Mouse (Mus musculus) MEL (cell line): ENCODE results near the gene Plekhh3. TPM values are rescaled to one million over a fixed set of nuclear protein-coding genes. Genes with fewer than 3 reads are reported as not detected.

Source experiments
- DNase-seq: peaks from one replicate; pipeline ENCODE4 v3.0.0; 2011; ENCODE audit warnings: low read depth, low spot score
- H3K27ac ChIP-seq: 2 replicates; pipeline ENCODE4 v1.5.1; 2012; ENCODE audit warnings: low read depth, mild to moderate bottlenecking, control low read depth, low read length, moderate library complexity; ENCODE audit not compliant: control insufficient read depth
- H3K27me3 ChIP-seq, 2 experiments: fragments of 150-350 bp in 1 of 2; sonication (generic) in 1 of 2; 2 replicates each; pipeline ENCODE4 v1.6.1; 2012; ENCODE audit warnings: low read length in 2 of 2, mild to moderate bottlenecking in 2 of 2, improper control_type of control experiment in 1 of 2, moderate library complexity in 1 of 2; ENCODE audit not compliant: insufficient read depth in 2 of 2, control insufficient read depth in 1 of 2
- H3K36me3 ChIP-seq, 2 experiments: 2 replicates each; pipeline ENCODE4 v1.6.1; 2012 to 2014; ENCODE audit warnings: low read length in 2 of 2, improper control_type of control experiment in 1 of 2, inconsistent platforms in 1 of 2, mild to moderate bottlenecking in 1 of 2; ENCODE audit not compliant: insufficient read depth in 2 of 2, control insufficient read depth in 1 of 2
- H3K4me1 ChIP-seq, 2 experiments: fragments of 150-350 bp in 1 of 2; sonication (generic) in 1 of 2; 2 replicates each; pipeline ENCODE4 v1.6.1; 2012; ENCODE audit warnings: low read length in 2 of 2, improper control_type of control experiment in 1 of 2, mild to moderate bottlenecking in 1 of 2; ENCODE audit not compliant: insufficient read depth in 2 of 2, control insufficient read depth in 1 of 2
- H3K4me3 ChIP-seq, 2 experiments: fragments of 150-350 bp in 1 of 2; sonication (generic) in 1 of 2; 2 replicates each; pipeline ENCODE4 v1.5.1; 2012; ENCODE audit warnings: low read depth in 2 of 2, low read length in 2 of 2, mild to moderate bottlenecking in 2 of 2, moderate library complexity in 2 of 2, control low read depth in 1 of 2, improper control_type of control experiment in 1 of 2; ENCODE audit not compliant: control insufficient read depth in 1 of 2, insufficient read depth in 1 of 2
- H3K79me2 ChIP-seq: 2 replicates; pipeline ENCODE4 v1.6.1; 2012; ENCODE audit warnings: mild to moderate bottlenecking, low read length, moderate library complexity; ENCODE audit not compliant: control insufficient read depth, poor library complexity, insufficient read depth
- H3K9ac ChIP-seq: 2 replicates; pipeline ENCODE4 v1.6.1; 2012; ENCODE audit warnings: low read depth, mild to moderate bottlenecking, control low read depth, low read length, moderate library complexity; ENCODE audit not compliant: control insufficient read depth, poor library complexity, severe bottlenecking
- H3K9me3 ChIP-seq: fragments of 150-350 bp; sonication (generic); replicated peaks from 2 replicates; pipeline ENCODE4 v1.6.1; 2012; ENCODE audit warnings: mild to moderate bottlenecking, low read length, improper control_type of control experiment, moderate library complexity; ENCODE audit not compliant: insufficient read depth
- BHLHE40 ChIP-seq: IDR thresholded peaks from 2 replicates; pipeline ENCODE4 v1.6.1; 2012; ENCODE audit warnings: low read depth, mild to moderate bottlenecking, inconsistent platforms, low read length, improper control_type of control experiment, borderline replicate concordance
- CHD1 ChIP-seq: IDR thresholded peaks from 2 replicates; pipeline ENCODE4 v1.6.1; 2012; ENCODE audit warnings: low read depth, mild to moderate bottlenecking, inconsistent platforms, low read length, improper control_type of control experiment
- CTCF ChIP-seq, 3 experiments: IDR thresholded peaks in 2 of 3; conservative IDR thresholded peaks in 1 of 3; 2 replicates each; pipeline ENCODE4 v1.5.1; 2011 to 2012; ENCODE audit warnings: low read length in 3 of 3, low read depth in 2 of 3, mild to moderate bottlenecking in 2 of 3, improper control_type of control experiment in 1 of 3, inconsistent platforms in 1 of 3, mixed read lengths in 1 of 3, moderate library complexity in 1 of 3; ENCODE audit not compliant: control insufficient read depth in 1 of 3, insufficient read depth in 1 of 3, poor library complexity in 1 of 3, severe bottlenecking in 1 of 3
- E2F4 ChIP-seq: IDR thresholded peaks from 2 replicates; pipeline ENCODE4 v1.6.1; 2011; ENCODE audit warnings: low read depth, low read length, improper control_type of control experiment, borderline replicate concordance
- EP300 ChIP-seq, 2 experiments: IDR thresholded peaks; 2 replicates each; pipeline ENCODE4 v1.6.1; 2011; ENCODE audit warnings: improper control_type of control experiment in 2 of 2, low read length in 2 of 2, low read depth in 1 of 2, mild to moderate bottlenecking in 1 of 2
- ETS1 ChIP-seq: IDR thresholded peaks from 2 replicates; pipeline ENCODE4 v1.6.1; 2012; ENCODE audit warnings: low read depth, mild to moderate bottlenecking, inconsistent platforms, low read length, improper control_type of control experiment, moderate library complexity
- GATA1 ChIP-seq: IDR thresholded peaks from 2 replicates; pipeline ENCODE4 v1.6.1; 2011; ENCODE audit warnings: low read depth, low read length, improper control_type of control experiment
- MAFK ChIP-seq: IDR thresholded peaks from 2 replicates; pipeline ENCODE4 v1.6.1; 2011; ENCODE audit warnings: low read depth, mild to moderate bottlenecking, low read length, improper control_type of control experiment, borderline replicate concordance
- MEF2A ChIP-seq: IDR thresholded peaks from 2 replicates; pipeline ENCODE4 v1.6.1; 2014; ENCODE audit warnings: low read depth, mild to moderate bottlenecking, inconsistent platforms, low read length, improper control_type of control experiment; ENCODE audit not compliant: poor library complexity, insufficient replicate concordance, severe bottlenecking; ENCODE audit errors: extremely low read depth
- MYC ChIP-seq: IDR thresholded peaks from 2 replicates; pipeline ENCODE4 v1.6.1; 2011; ENCODE audit warnings: low read depth, mild to moderate bottlenecking, low read length, improper control_type of control experiment, moderate library complexity
- POLR2AphosphoS2 ChIP-seq: IDR thresholded peaks from 2 replicates; pipeline ENCODE4 v1.6.1; 2011; ENCODE audit warnings: low read length, improper control_type of control experiment
- RAD21 ChIP-seq: IDR thresholded peaks from 2 replicates; pipeline ENCODE4 v1.6.1; 2011; ENCODE audit warnings: mild to moderate bottlenecking, low read depth, low read length, improper control_type of control experiment
- RCOR1 ChIP-seq: IDR thresholded peaks from 2 replicates; pipeline ENCODE4 v1.6.1; 2012; ENCODE audit warnings: low read depth, mild to moderate bottlenecking, inconsistent platforms, low read length, improper control_type of control experiment
- SIN3A ChIP-seq: IDR thresholded peaks from 2 replicates; pipeline ENCODE4 v1.6.1; 2012; ENCODE audit warnings: low read length, improper control_type of control experiment, inconsistent platforms
- SMC3 ChIP-seq: IDR thresholded peaks from 2 replicates; pipeline ENCODE4 v1.6.1; 2011; ENCODE audit warnings: low read depth, low read length, improper control_type of control experiment
- TAL1 ChIP-seq: IDR thresholded peaks from 2 replicates; pipeline ENCODE4 v1.6.1; 2012; ENCODE audit warnings: mild to moderate bottlenecking, inconsistent platforms, low read length, moderate library complexity, mixed read lengths
- TCF12 ChIP-seq: IDR thresholded peaks from 2 replicates; pipeline ENCODE4 v1.6.1; 2014; ENCODE audit warnings: low read depth, mild to moderate bottlenecking, inconsistent platforms, low read length, improper control_type of control experiment, moderate library complexity
- USF1 ChIP-seq: IDR thresholded peaks from 2 replicates; pipeline ENCODE4 v1.6.1; 2014; ENCODE audit warnings: low read depth, mild to moderate bottlenecking, inconsistent platforms, low read length, improper control_type of control experiment, moderate library complexity
- USF2 ChIP-seq, 2 experiments: IDR thresholded peaks; 2 replicates each; pipeline ENCODE4 v1.6.1; 2011 to 2012; ENCODE audit warnings: improper control_type of control experiment in 2 of 2, low read length in 2 of 2, borderline replicate concordance in 1 of 2, inconsistent platforms in 1 of 2, low read depth in 1 of 2, mild to moderate bottlenecking in 1 of 2; ENCODE audit not compliant: insufficient read depth in 1 of 2
- ZC3H11A ChIP-seq: IDR thresholded peaks from 2 replicates; pipeline ENCODE4 v1.6.1; 2012; ENCODE audit warnings: low read depth, mild to moderate bottlenecking, inconsistent platforms, low read length, improper control_type of control experiment
- ZMIZ1 ChIP-seq: IDR thresholded peaks from 2 replicates; pipeline ENCODE4 v1.6.1; 2012; ENCODE audit warnings: low read depth, mild to moderate bottlenecking, inconsistent platforms, low read length, improper control_type of control experiment, moderate library complexity
- polyA plus RNA-seq, 2 experiments: library from polyadenylated mRNA; stranded (reverse) in 1 of 2; unstranded in 1 of 2; fragments of >175 nt in 1 of 2; fragments of >200 nt in 1 of 2; gene quantifications; 2 replicates each; pipeline versions ENCODE4 v1.2.1 to v1.2.4; 2012; ENCODE audit warnings: low replicate concordance in 2 of 2, low read depth in 1 of 2; ENCODE audit not compliant: insufficient read length in 2 of 2, insufficient read depth in 1 of 2, missing spikeins in 1 of 2
- total RNA-seq: library from RNA; depleted of rRNA; stranded (reverse); fragments of 300-350 nt; gene quantifications from 2 replicates; pipeline ENCODE4 v1.2.3, GENCODE M21; 2012

The Plekhh3 gene
- total and polyA plus RNA-seq, 3 experiments, result 0.81 to 1.5 TPM; not detected in 1

GRCm38 (mm10) chr11:101131701-101132100, 39.5 kb downstream of the Plekhh3 start:
- Histone ChIP-seq H3K27ac (no peak overlapping the region), H3K36me3 (peaks cover under 1 to 7% of the 10 kb centered on the region in 2 experiments; a peak in 2 of 4 replicates), H3K27me3 (no peaks in the 10 kb centered on the region), H3K4me3 (no peak overlapping the region), H3K4me1 (peaks cover 3 to 13% of the 10 kb centered on the region in 2 experiments; a peak in 3 of 4 replicates), H3K9me3 (no peaks in the 10 kb centered on the region), H3K9ac (no peak overlapping the region), H3K79me2 (no peaks in the 10 kb centered on the region)
- peak; percentile 81 for DNase-seq
- TF ChIP-seq SMC3 (peak; percentile 60), E2F4 (no peak), CHD1 (no peak), USF1 (no peak), RAD21 (peak; percentile 54), ZMIZ1 (no peak), CTCF (IDR thresholded peaks at IDR 0.05 in 2 of 3, conservative IDR thresholded peaks at IDR 0.05 in 1 of 3; ENCODE audit: control insufficient read depth in 1 of 3, insufficient read depth in 1 of 3, low read depth in 2 of 3, low read length in 3 of 3, poor library complexity in 1 of 3, severe bottlenecking in 1 of 3) (peak; percentile 51 to 66 (median 65)), USF2 (IDR thresholded peaks at IDR 0.05; ENCODE audit: borderline replicate concordance in 1 of 2, insufficient read depth in 1 of 2, low read depth in 1 of 2, low read length in 2 of 2) (no peak), ZC3H11A (peak; percentile 8; the same call in 1 of the 2 replicates), BHLHE40 (no peak), POLR2AphosphoS2 (no peak), RCOR1 (no peak)

- no peak overlapping the region for H3K4me3 ChIP-seq
- peaks cover 3 to 13% of the 10 kb centered on the region in 2 experiments; a peak in 3 of 4 replicates for H3K4me1 ChIP-seq
- no peak overlapping the region for H3K9ac ChIP-seq
- TF ChIP-seq MYC (no peak), TCF12 (peak; percentile 56), TAL1 (peak; percentile 78), GATA1 (peak; percentile 60), SMC3 (no peak), EP300 (IDR thresholded peaks at IDR 0.05; ENCODE audit: low read depth in 1 of 2, low read length in 2 of 2) (0 out of 4 replicates have a peak, but pooled peaks of 1 of the 2 experiments have one; percentile 13), SIN3A (0 out of 2 replicates have a peak, but pooled peaks have one; percentile 17), ETS1 (peak; percentile 82), MEF2A (peak; percentile 93), MAFK (peak; percentile 30; the same call in 1 of the 2 replicates)
- H3K27me3 ChIP-seq, result no peaks in the 10 kb centered on the region
- no peaks in the 10 kb centered on the region for H3K79me2 ChIP-seq
- peaks cover 3 to 7% of the 10 kb centered on the region in 2 experiments; a peak in 3 of 4 replicates for H3K36me3 ChIP-seq
- no peak overlapping the region for H3K27ac ChIP-seq
- DNase-seq, result peak; percentile 62
- no peaks in the 10 kb centered on the region for H3K9me3 ChIP-seq
These were observed 40.0 kb downstream of the Plekhh3 start for GRCm38 (mm10) chr11:101131187-101131586.
